Mouse (Mus musculus): ENCODE measurements around the gene Stxbp1. TPM values are rescaled to one million over a fixed set of nuclear protein-coding genes. Genes with fewer than 3 reads are reported as not detected.

The Stxbp1 gene
- polyA plus RNA-seq, 1 experiment from 2014 or later = 127 TPM

DNA sequence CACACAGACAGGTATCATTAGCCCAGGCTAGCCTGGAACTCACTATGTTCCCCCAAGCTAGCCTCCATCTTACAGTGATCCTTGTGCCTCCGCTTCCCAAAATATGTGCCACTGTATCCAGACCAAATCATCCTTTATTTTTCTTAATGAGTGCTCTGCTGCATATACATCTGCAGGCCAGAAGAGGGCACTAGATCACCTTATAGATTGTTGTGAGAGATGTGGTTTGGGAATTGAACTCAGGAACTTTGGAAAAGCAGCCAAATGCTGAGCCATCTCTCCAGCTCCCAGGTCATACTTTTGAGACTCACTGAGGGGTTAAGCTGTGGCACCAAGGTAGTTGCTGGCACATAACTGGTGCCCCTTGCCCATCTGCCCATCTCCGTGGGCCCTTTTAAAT, 17.7 kb upstream of the Stxbp1 start:
- no peaks in the 10 kb centered on the region for H3K27me3 ChIP-seq (replicated peaks; ENCODE audit: control insufficient read depth, insufficient read depth, low read length)
- H3K36me3 ChIP-seq (ENCODE audit: control insufficient read depth, insufficient read depth, low read length) = no peaks in the 10 kb centered on the region
- H3K9ac ChIP-seq (ENCODE audit: low read length) = no peak overlapping the region
- DNase-seq (ENCODE audit: low spot score) (peak; percentile 73), ATAC-seq (no peak)
- no peaks in the 10 kb centered on the region for H3K9me3 ChIP-seq (replicated peaks; ENCODE audit: control insufficient read depth, low read length)
- H3K4me3 ChIP-seq (ENCODE audit: low read depth, low read length) = no peak overlapping the region
- no peak overlapping the region for H3K27ac ChIP-seq (ENCODE audit: low read depth, low read length)
- no peaks in the 10 kb centered on the region for H3K4me1 ChIP-seq (ENCODE audit: control insufficient read depth, insufficient read depth, low read length)
- H3K4me2 ChIP-seq (ENCODE audit: low read length) = no peak overlapping the region
- WGBS = 65% methylated on average over 2 of the region's 2 CpGs

GRCm38 (mm10) chr2:32863317-32863716, 16.3 kb upstream of the Stxbp1 start:
- no peak for DNase-seq (ENCODE audit: low spot score)
- ATAC-seq = no peak
- H3K27me3 ChIP-seq (replicated peaks; ENCODE audit: control insufficient read depth, insufficient read depth, low read length) = no peaks in the 10 kb centered on the region
- no peak overlapping the region for H3K9ac ChIP-seq (ENCODE audit: low read length)
- H3K4me3 ChIP-seq (ENCODE audit: low read depth, low read length) = no peak overlapping the region
- no peak overlapping the region for H3K4me2 ChIP-seq (ENCODE audit: low read length)
- H3K4me1 ChIP-seq (ENCODE audit: control insufficient read depth, insufficient read depth, low read length) = no peaks in the 10 kb centered on the region
- no peaks in the 10 kb centered on the region for H3K36me3 ChIP-seq (ENCODE audit: control insufficient read depth, insufficient read depth, low read length)
- WGBS = 94% methylated on average over 3 of the region's 3 CpGs
- no peak overlapping the region for H3K27ac ChIP-seq (ENCODE audit: low read depth, low read length)
- no peaks in the 10 kb centered on the region for H3K9me3 ChIP-seq (replicated peaks; ENCODE audit: control insufficient read depth, low read length)

GRCm38 (mm10) chr2:32860799-32861198, 13.8 kb upstream of the Stxbp1 start:
- DNase-seq (ENCODE audit: low spot score) (no peak), ATAC-seq (no peak)
- no peak overlapping the region for H3K27ac ChIP-seq (ENCODE audit: low read depth, low read length)
- H3K4me1 ChIP-seq (ENCODE audit: control insufficient read depth, insufficient read depth, low read length) = no peaks in the 10 kb centered on the region
- H3K27me3 ChIP-seq (replicated peaks; ENCODE audit: control insufficient read depth, insufficient read depth, low read length) = no peaks in the 10 kb centered on the region
- H3K4me2 ChIP-seq (ENCODE audit: low read length) = no peak overlapping the region
- no peak overlapping the region for H3K9ac ChIP-seq (ENCODE audit: low read length)
- H3K36me3 ChIP-seq (ENCODE audit: control insufficient read depth, insufficient read depth, low read length) = no peaks in the 10 kb centered on the region
- no peaks in the 10 kb centered on the region for H3K9me3 ChIP-seq (replicated peaks; ENCODE audit: control insufficient read depth, low read length)
- H3K4me3 ChIP-seq (ENCODE audit: low read depth, low read length) = no peak overlapping the region
- whole genome bisulfite sequencing = 76% methylated on average over 8 of the region's 8 CpGs

DNA sequence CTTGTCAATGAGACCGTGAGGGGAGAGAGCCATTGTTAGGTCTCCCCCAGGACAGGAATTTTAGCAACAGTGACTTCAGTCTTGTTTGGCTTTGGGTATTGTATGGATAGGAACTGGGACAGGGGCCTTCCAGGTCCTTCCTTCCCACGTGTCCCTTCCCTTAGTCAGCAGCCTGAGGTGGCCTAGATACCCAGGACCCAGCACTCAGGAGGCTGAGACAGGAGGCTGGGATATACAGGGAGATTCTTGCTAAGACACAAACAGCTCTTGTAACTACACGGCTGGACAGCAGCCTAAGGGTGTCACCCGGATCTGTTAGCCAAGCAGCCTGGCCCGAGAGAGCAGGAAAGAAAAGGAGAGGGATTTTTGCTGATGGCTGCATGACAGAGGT, 12.6 kb upstream of the Stxbp1 start:
- no peak for DNase-seq (ENCODE audit: low spot score)
- H3K4me3 ChIP-seq (ENCODE audit: low read depth, low read length) = no peak overlapping the region
- H3K27me3 ChIP-seq (replicated peaks; ENCODE audit: control insufficient read depth, insufficient read depth, low read length) = no peaks in the 10 kb centered on the region
- H3K27ac ChIP-seq (ENCODE audit: low read depth, low read length) = no peak overlapping the region
- H3K9ac ChIP-seq (ENCODE audit: low read length) = no peak overlapping the region
- no peaks in the 10 kb centered on the region for H3K4me1 ChIP-seq (ENCODE audit: control insufficient read depth, insufficient read depth, low read length)
- no peaks in the 10 kb centered on the region for H3K9me3 ChIP-seq (replicated peaks; ENCODE audit: control insufficient read depth, low read length)
- no peaks in the 10 kb centered on the region for H3K36me3 ChIP-seq (ENCODE audit: control insufficient read depth, insufficient read depth, low read length)
- WGBS = 80% methylated on average over 5 of the region's 5 CpGs
- ATAC-seq = no peak
- H3K4me2 ChIP-seq (ENCODE audit: low read length) = no peak overlapping the region

GRCm38 (mm10) chr2:32859010-32859621, 12.1 kb upstream of the Stxbp1 start:
- Histone ChIP-seq H3K4me1 (ENCODE audit: control insufficient read depth, insufficient read depth, low read length) (no peaks in the 10 kb centered on the region), H3K27ac (ENCODE audit: low read depth, low read length) (no peak overlapping the region), H3K9me3 (replicated peaks; ENCODE audit: control insufficient read depth, low read length) (no peaks in the 10 kb centered on the region), H3K4me3 (ENCODE audit: low read depth, low read length) (no peak overlapping the region), H3K27me3 (replicated peaks; ENCODE audit: control insufficient read depth, insufficient read depth, low read length) (no peaks in the 10 kb centered on the region), H3K36me3 (ENCODE audit: control insufficient read depth, insufficient read depth, low read length) (no peaks in the 10 kb centered on the region), H3K4me2 (ENCODE audit: low read length) (no peak overlapping the region), H3K9ac (ENCODE audit: low read length) (no peak overlapping the region)
- WGBS = 46% methylated on average over 10 of the region's 10 CpGs
- ATAC-seq = peak; percentile 70
- peak; percentile 68 for DNase-seq (ENCODE audit: low spot score)

- Histone ChIP-seq H3K9me3 (replicated peaks; ENCODE audit: control insufficient read depth, low read length) (no peaks in the 10 kb centered on the region), H3K27me3 (replicated peaks; ENCODE audit: control insufficient read depth, insufficient read depth, low read length) (no peaks in the 10 kb centered on the region), H3K4me1 (ENCODE audit: control insufficient read depth, insufficient read depth, low read length) (no peaks in the 10 kb centered on the region), H3K4me2 (ENCODE audit: low read length) (no peak overlapping the region), H3K27ac (ENCODE audit: low read depth, low read length) (no peak overlapping the region), H3K36me3 (ENCODE audit: control insufficient read depth, insufficient read depth, low read length) (no peaks in the 10 kb centered on the region), H3K9ac (ENCODE audit: low read length) (no peak overlapping the region), H3K4me3 (ENCODE audit: low read depth, low read length) (no peak overlapping the region)
- peak; percentile 59; the same call in 1 of the 2 replicates for ATAC-seq
- WGBS = 1% methylated on average over 7 of the region's 7 CpGs
- peak; percentile 91 for DNase-seq (ENCODE audit: low spot score)
Observed at GRCm38 (mm10) chr2:32857584-32857983, 10.5 kb upstream of the Stxbp1 start.

DNA sequence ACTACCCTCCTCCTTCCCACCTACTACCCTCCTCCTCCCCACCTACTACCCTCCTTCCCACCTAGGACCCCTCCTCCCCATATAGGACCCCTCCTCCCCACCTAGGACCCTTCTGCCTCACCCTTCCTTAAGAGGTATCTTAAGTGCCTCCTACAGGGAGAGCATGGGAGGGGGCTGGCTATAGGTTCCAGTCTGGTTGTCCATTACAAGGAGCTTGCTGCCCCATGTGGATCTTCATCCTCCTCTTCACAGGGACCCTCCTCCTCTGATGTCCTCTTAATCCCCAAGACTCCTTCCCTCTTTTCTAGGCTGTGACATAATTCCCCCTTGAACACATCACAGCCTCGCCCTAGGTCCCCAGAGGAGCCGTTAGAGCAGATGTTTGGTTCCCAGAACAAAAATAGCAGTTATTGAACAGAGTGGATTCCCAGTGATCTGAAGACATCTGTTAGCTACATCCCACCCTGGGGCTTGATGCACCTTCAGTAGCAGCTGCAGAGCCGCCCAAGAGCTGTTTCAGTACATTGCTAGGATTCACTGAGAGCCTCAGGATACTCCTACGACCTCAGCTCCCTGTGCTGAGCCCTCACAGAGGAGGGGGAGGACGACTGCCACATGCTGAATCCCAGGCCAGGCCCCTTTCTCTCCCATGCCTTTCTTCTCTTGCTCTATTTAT, 8.9 kb upstream of the Stxbp1 start:
- Histone ChIP-seq H3K27me3 (replicated peaks; ENCODE audit: control insufficient read depth, insufficient read depth, low read length) (0 out of 2 replicates have a peak, but pooled peaks cover 2% of the 10 kb centered on the region), H3K4me3 (ENCODE audit: low read depth, low read length) (no peak overlapping the region), H3K36me3 (ENCODE audit: control insufficient read depth, insufficient read depth, low read length) (no peaks in the 10 kb centered on the region), H3K4me1 (ENCODE audit: control insufficient read depth, insufficient read depth, low read length) (no peaks in the 10 kb centered on the region; the same call in 1 of the 2 replicates), H3K27ac (ENCODE audit: low read depth, low read length) (no peak overlapping the region), H3K4me2 (ENCODE audit: low read length) (no peak overlapping the region), H3K9ac (ENCODE audit: low read length) (no peak overlapping the region), H3K9me3 (replicated peaks; ENCODE audit: control insufficient read depth, low read length) (no peaks in the 10 kb centered on the region)
- 49% methylated on average over 5 of the region's 5 CpGs for WGBS
- DNase-seq (ENCODE audit: low spot score) (no peak), ATAC-seq (no peak)

DNA sequence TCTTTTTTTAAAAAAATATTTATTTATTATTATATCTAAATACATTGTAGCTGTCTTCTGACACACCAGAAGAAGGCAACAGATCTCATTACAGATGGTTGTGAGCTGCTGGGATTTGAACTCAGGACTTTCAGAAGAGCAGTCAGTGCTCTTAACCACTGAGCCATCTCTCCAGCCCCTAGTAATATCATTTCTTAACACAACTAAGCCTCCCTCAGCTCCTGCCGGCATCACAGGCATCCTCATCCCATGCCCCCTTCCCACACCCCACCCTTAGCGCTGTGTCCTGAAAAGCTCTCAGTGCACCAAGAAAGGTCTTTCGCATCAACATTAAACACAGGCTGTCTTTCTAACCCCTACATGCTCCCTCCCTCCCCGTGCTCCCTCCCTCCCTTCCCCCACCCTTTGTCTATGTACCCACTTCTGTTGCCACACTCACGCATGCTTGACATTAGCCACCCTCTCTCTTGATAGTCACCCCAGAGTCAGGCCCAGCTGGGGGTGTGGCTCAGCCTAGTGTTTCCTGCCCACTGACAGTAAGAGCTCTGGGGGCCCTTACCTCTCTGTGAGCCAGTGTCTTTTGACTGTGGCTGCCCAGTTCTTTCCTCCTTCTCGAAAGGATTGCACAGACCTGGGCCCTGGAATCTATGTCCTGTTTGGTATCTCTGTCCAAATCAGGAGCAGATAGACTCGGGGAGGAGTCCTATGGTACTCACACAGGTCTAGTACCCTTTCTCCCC, 8.2 kb upstream of the Stxbp1 start:
- DNase-seq (ENCODE audit: low spot score) = no peak
- Histone ChIP-seq H3K36me3 (ENCODE audit: control insufficient read depth, insufficient read depth, low read length) (no peaks in the 10 kb centered on the region), H3K27ac (ENCODE audit: low read depth, low read length) (no peak overlapping the region), H3K27me3 (replicated peaks; ENCODE audit: control insufficient read depth, insufficient read depth, low read length) (0 out of 2 replicates have a peak, but pooled peaks cover 2% of the 10 kb centered on the region), H3K9me3 (replicated peaks; ENCODE audit: control insufficient read depth, low read length) (no peaks in the 10 kb centered on the region), H3K4me2 (ENCODE audit: low read length) (no peak overlapping the region), H3K4me1 (ENCODE audit: control insufficient read depth, insufficient read depth, low read length) (no peaks in the 10 kb centered on the region; the same call in 1 of the 2 replicates), H3K4me3 (ENCODE audit: low read depth, low read length) (no peak overlapping the region), H3K9ac (ENCODE audit: low read length) (no peak overlapping the region)
- WGBS = 66% methylated on average over 7 of the region's 7 CpGs
- no peak for ATAC-seq

DNA sequence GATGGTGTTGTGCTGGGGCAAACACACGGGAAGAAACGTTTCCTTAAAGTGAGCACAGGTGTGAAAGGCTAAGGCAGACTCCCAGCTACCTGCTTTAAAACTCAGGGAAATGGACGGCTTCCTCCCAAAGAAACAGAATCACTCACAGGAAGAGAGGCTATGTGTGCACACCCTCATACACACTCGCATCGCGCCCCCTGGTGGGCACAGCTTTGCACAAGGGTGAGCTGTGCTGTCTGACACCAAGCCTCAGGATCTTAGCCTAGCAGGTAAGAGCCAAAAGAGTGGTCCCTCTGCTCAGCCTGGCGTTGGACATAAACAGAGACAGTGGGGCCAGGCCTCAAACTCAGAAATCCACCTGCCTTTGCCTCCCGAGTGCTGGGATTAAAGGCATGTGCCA, 7.2 kb upstream of the Stxbp1 start:
- Histone ChIP-seq H3K4me3 (ENCODE audit: low read depth, low read length) (no peak overlapping the region), H3K36me3 (ENCODE audit: control insufficient read depth, insufficient read depth, low read length) (no peaks in the 10 kb centered on the region), H3K4me1 (ENCODE audit: control insufficient read depth, insufficient read depth, low read length) (no peaks in the 10 kb centered on the region; the same call in 1 of the 2 replicates), H3K9me3 (replicated peaks; ENCODE audit: control insufficient read depth, low read length) (no peaks in the 10 kb centered on the region), H3K27me3 (replicated peaks; ENCODE audit: control insufficient read depth, insufficient read depth, low read length) (0 out of 2 replicates have a peak, but pooled peaks cover 2% of the 10 kb centered on the region), H3K9ac (ENCODE audit: low read length) (no peak overlapping the region), H3K27ac (ENCODE audit: low read depth, low read length) (no peak overlapping the region), H3K4me2 (ENCODE audit: low read length) (no peak overlapping the region)
- peak; percentile 93 for DNase-seq (ENCODE audit: low spot score)
- peak; percentile 81 for ATAC-seq
- 4% methylated on average over 8 of the region's 8 CpGs for WGBS
